Mouse (Mus musculus): ENCODE results near the gene D430041D05Rik.

DNA sequence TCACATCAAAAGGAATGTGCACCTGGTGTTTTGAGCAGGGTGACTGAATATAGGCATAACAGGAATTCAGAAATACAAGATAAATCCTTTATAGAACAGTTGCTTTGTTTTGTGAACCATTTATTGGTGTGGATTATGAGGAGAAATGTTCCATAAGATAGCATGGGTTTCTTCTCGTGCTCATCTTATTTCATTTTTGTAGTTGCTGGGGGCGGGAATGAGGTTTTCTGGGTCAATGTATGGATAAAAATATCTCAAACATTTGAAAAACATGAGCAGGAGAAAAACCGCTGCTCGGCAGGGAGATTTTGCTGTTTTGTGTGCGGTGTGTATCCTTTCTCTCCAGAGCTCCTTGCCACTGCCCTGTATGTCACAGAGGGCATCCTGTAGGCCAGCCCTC is 168.8 kb downstream of the D430041D05Rik start:
- TF ChIP-seq POLR2A (IDR thresholded peaks at IDR 0.05; ENCODE audit: low read depth, low read length) (no peak), CTCF (conservative IDR thresholded peaks at IDR 0.05 in 1 of 2, IDR thresholded peaks at IDR 0.05 in 1 of 2; ENCODE audit: low read depth in 2 of 2, low read length in 2 of 2) (no peak), ETS1 (conservative IDR thresholded peaks at IDR 0.05; ENCODE audit: low read depth, low read length) (no peak), USF1 (IDR thresholded peaks at IDR 0.05; ENCODE audit: low read depth, low read length) (no peak), RAD21 (IDR thresholded peaks at IDR 0.05; ENCODE audit: low read depth, low read length) (no peak), MAZ (IDR thresholded peaks at IDR 0.05; ENCODE audit: low read depth, low read length) (no peak), POLR2AphosphoS2 (IDR thresholded peaks at IDR 0.05; ENCODE audit: low read depth, low read length) (no peak), MEF2A (IDR thresholded peaks at IDR 0.05; ENCODE audit: borderline replicate concordance, low read depth, low read length) (no peak), MAX (IDR thresholded peaks at IDR 0.05; ENCODE audit: low read length) (no peak), EP300 (IDR thresholded peaks at IDR 0.05; ENCODE audit: low read length) (no peak), ZC3H11A (IDR thresholded peaks at IDR 0.05; ENCODE audit: low read depth, low read length) (no peak), MAFK (IDR thresholded peaks at IDR 0.05; ENCODE audit: insufficient replicate concordance, low read length) (no peak), MXI1 (IDR thresholded peaks at IDR 0.05; ENCODE audit: low read depth, low read length) (no peak)
